Comparison of ENCODE assay signal across 8 mouse cellular contexts in the genomic region with DNA sequence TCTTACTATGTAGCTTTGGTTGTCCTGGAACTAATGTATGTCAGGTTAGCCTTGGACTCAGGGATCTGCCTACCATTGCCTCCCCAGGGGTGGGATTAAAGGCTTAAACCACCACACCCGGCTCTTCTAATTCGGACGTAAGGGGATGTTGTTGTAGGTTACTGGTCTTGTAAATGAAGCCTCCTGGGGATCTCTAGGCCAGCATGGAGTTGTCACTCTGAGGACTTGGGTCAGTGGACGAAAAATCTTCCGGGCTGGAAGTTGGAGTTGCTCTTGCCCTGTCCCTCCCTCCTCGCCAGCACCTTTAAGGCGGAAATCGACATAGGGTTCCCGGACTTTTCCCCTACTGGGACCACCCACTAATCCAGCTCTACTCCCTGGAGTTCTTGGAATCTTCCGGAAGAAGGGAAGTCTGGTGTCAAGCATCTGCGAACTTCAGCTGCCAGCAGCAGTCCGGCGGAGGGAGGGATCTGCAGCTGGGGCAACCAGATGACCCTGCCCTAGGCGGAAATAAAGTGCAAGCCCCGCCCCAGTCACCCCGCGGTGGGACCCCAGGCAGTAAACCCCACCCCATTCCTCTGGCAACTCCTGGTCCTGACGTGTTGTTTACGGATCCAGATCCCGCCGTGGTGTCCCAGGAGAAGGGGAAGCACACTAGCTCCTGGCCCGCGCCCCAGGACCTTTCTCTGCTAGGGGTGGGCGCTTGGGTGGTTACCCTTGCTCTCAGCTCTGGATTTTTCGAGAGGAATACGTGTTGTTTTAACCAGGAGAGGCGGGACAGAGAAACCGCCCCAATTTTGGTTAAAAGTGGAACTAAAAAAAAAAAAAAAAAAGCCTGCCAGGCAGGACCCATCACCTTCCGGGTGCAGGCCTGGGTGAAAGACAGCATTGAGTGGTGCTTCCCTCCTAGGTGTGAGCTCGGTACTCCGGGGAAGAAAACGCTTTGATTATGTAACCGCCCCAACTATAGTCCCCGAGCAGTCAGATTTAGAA. TPM values are rescaled to one million over a fixed set of nuclear protein-coding genes. Genes with fewer than 3 reads are reported as not detected.
DNase-seq lines count a peak whose midpoint lies in the region; ATAC-seq and TF ChIP-seq lines count a peak whose summit lies in the region.

No protein-coding gene starts in this region.

- peak; percentile 73 for DNase-seq in CD4-positive, CD25-positive, alpha-beta regulatory T cell, adult 2 months (ENCODE audit: low read depth, low spot score)
- peak; percentile 73 for DNase-seq in brain, embryonic 14.5 days (ENCODE audit: low read depth)
- peak; percentile 95 for DNase-seq in heart, postnatal 10 days
- peak; percentile 91 to 95 for DNase-seq in kidney, postnatal 4 days
- peak; percentile 91 for DNase-seq in lung, adult 2 months
- DNase-seq in testis, postnatal 14 days (ENCODE audit: low spot score) = peak; percentile 90

- no peak for TF ChIP-seq CTCF in brain, embryonic 14.5 days (IDR thresholded peaks at IDR 0.05; ENCODE audit: borderline replicate concordance, extremely low read depth, insufficient read depth, insufficient read length)
- TF ChIP-seq CTCF in lung, adult 2 months (IDR thresholded peaks at IDR 0.05; ENCODE audit: insufficient read depth, low read length) = no peak

- no peaks in the 10 kb centered on the region for H3K9me3 ChIP-seq in forebrain, embryonic 12.5 days
- H3K9me3 ChIP-seq in neural tube, embryonic 14.5 days (ENCODE audit: control insufficient read depth, low read length) = no peaks in the 10 kb centered on the region

- peak overlapping the region; percentile 61 for H3K9ac ChIP-seq in forebrain, embryonic 12.5 days
- peak overlapping the region; percentile 32; the same call in 1 of the 2 replicates for H3K9ac ChIP-seq in neural tube, embryonic 14.5 days (replicated peaks; ENCODE audit: low read depth, low read length)

- H3K36me3 ChIP-seq in forebrain, embryonic 12.5 days (replicated peaks) = no peaks in the 10 kb centered on the region
- no peaks in the 10 kb centered on the region for H3K36me3 ChIP-seq in neural tube, embryonic 14.5 days (ENCODE audit: control insufficient read depth, insufficient read depth, low read length)

- no peak for TF ChIP-seq POLR2A in brain, embryonic 14.5 days (IDR thresholded peaks at IDR 0.05; ENCODE audit: borderline replicate concordance, extremely low read depth, insufficient read depth, insufficient read length, poor library complexity, severe bottlenecking)
- peak; percentile 95 for TF ChIP-seq POLR2A in lung, adult 2 months (IDR thresholded peaks at IDR 0.05; ENCODE audit: borderline replicate concordance, extremely low read depth, low read depth, low read length)

- peak overlapping the region; percentile 73 for H3K4me2 ChIP-seq in forebrain, embryonic 12.5 days
- peak overlapping the region; percentile 59 for H3K4me2 ChIP-seq in neural tube, embryonic 14.5 days (ENCODE audit: low read depth, low read length)

- peak; percentile 74 for ATAC-seq in forebrain, embryonic 12.5 days (ENCODE audit: low FRiP score)
- peak; percentile 46; the same call in 1 of the 2 replicates for ATAC-seq in neural tube, embryonic 14.5 days (ENCODE audit: low read depth)

- 0 out of 2 replicates have a peak, but pooled peaks cover 4% of the 10 kb centered on the region for H3K27me3 ChIP-seq in forebrain, embryonic 12.5 days
- H3K27me3 ChIP-seq in neural tube, embryonic 14.5 days (ENCODE audit: control insufficient read depth, insufficient read depth, low read length) = no peaks in the 10 kb centered on the region

- peak overlapping the region; percentile 60 for H3K27ac ChIP-seq in forebrain, embryonic 12.5 days
- H3K27ac ChIP-seq in neural tube, embryonic 14.5 days (ENCODE audit: low read depth, low read length) = peak overlapping the region; percentile 44

- peaks cover 11% of the 10 kb centered on the region for H3K4me1 ChIP-seq in forebrain, embryonic 12.5 days
- H3K4me1 ChIP-seq in lung, adult 2 months (ENCODE audit: control insufficient read depth, insufficient read depth, low read length) = peaks cover 5% of the 10 kb centered on the region
- H3K4me1 ChIP-seq in neural tube, embryonic 14.5 days (ENCODE audit: control insufficient read depth, insufficient read depth, low read length) = no peaks in the 10 kb centered on the region

- WGBS in forebrain, embryonic 12.5 days = 5% methylated on average over 34 of the region's 34 CpGs
- WGBS in lung, adult 2 months = 1% methylated on average over 34 of the region's 34 CpGs
- 5% methylated on average over 33 of the region's 34 CpGs for WGBS in neural tube, embryonic 14.5 days

- H3K4me3 ChIP-seq in forebrain, embryonic 12.5 days (replicated peaks) = peak overlapping the region; percentile 40
- H3K4me3 ChIP-seq in lung, adult 2 months (replicated peaks; ENCODE audit: extremely low read depth, low read depth, low read length) = peak overlapping the region; percentile 69
- H3K4me3 ChIP-seq in neural tube, embryonic 14.5 days (ENCODE audit: low read depth, low read length) = peak overlapping the region; percentile 27

- intact Hi-C loops in heart, postnatal 10 days (cut with DNase I) = no loop called here

RNA-seq across cellular contexts. Expression of a gene that starts 6.4 kb away (rescaled TPM):
- polyA plus RNA-seq in brain, embryonic 14.5 days (2012; rRNA removed) = 19.2 and 20.8 TPM in 2 replicates
- polyA plus RNA-seq in forebrain, embryonic 12.5 days (2016; fragmentation: Nextera tagmentation; extraction: Ambion mirVana) = 10.8 and 11.2 TPM in 2 replicates
- total RNA-seq in heart, postnatal 10 days (2021) = 10 to 100 TPM; 57.7 to 68.4 TPM
- 18.5 and 20.0 TPM in 2 replicates for polyA plus RNA-seq in lung, adult 2 months (2012; rRNA removed)
- polyA plus RNA-seq in neural tube, embryonic 14.5 days (2014; fragmentation: Nextera tagmentation; extraction: Ambion mirVana) = 5.3 and 6.3 TPM in 2 replicates

RNA-seq across cellular contexts. Expression of a gene that starts 32.5 kb away (rescaled TPM):
- polyA plus RNA-seq in brain, embryonic 14.5 days (2012; rRNA removed) = 0.69 and 4.1 TPM in 2 replicates
- polyA plus RNA-seq in forebrain, embryonic 12.5 days (2016; fragmentation: Nextera tagmentation; extraction: Ambion mirVana) = 0.32 and 0.46 TPM in 2 replicates
- total RNA-seq in heart, postnatal 10 days (2021) = not detected
- polyA plus RNA-seq in lung, adult 2 months (2012; rRNA removed) = 0.05 TPM in 1 of 2 replicates, not detected in the other
- 0.39 and 4.0 TPM in 2 replicates for polyA plus RNA-seq in neural tube, embryonic 14.5 days (2014; fragmentation: Nextera tagmentation; extraction: Ambion mirVana)

RNA-seq across cellular contexts. Expression of a gene that starts 45.6 kb away (rescaled TPM):
- 0.48 and 0.53 TPM in 2 replicates for polyA plus RNA-seq in brain, embryonic 14.5 days (2012; rRNA removed)
- 0.22 TPM in 2 replicates for polyA plus RNA-seq in forebrain, embryonic 12.5 days (2016; fragmentation: Nextera tagmentation; extraction: Ambion mirVana)
- total RNA-seq in heart, postnatal 10 days (2021) = 1 to 10 TPM in 1 of 2 experiments, under 1 TPM in 1; 0.67 to 1.4 TPM
- polyA plus RNA-seq in lung, adult 2 months (2012; rRNA removed) = 20.8 and 21.1 TPM in 2 replicates
- 0.22 and 0.82 TPM in 2 replicates for polyA plus RNA-seq in neural tube, embryonic 14.5 days (2014; fragmentation: Nextera tagmentation; extraction: Ambion mirVana)

RNA-seq across cellular contexts. Expression of a gene that starts 49.0 kb away (rescaled TPM):
- polyA plus RNA-seq in brain, embryonic 14.5 days (2012; rRNA removed) = 33.6 and 49.2 TPM in 2 replicates
- polyA plus RNA-seq in forebrain, embryonic 12.5 days (2016; fragmentation: Nextera tagmentation; extraction: Ambion mirVana) = 75.0 and 78.2 TPM in 2 replicates
- total RNA-seq in heart, postnatal 10 days (2021) = 10 to 100 TPM; 16.2 to 16.4 TPM
- polyA plus RNA-seq in lung, adult 2 months (2012; rRNA removed) = 21.9 and 27.5 TPM in 2 replicates
- polyA plus RNA-seq in neural tube, embryonic 14.5 days (2014; fragmentation: Nextera tagmentation; extraction: Ambion mirVana) = 25.8 and 26.8 TPM in 2 replicates

RNA-seq across cellular contexts. Expression of a gene that starts 59.3 kb away (rescaled TPM):
- 94.6 and 117 TPM in 2 replicates for polyA plus RNA-seq in brain, embryonic 14.5 days (2012; rRNA removed)
- 82.9 and 86.9 TPM in 2 replicates for polyA plus RNA-seq in forebrain, embryonic 12.5 days (2016; fragmentation: Nextera tagmentation; extraction: Ambion mirVana)
- total RNA-seq in heart, postnatal 10 days (2021) = 10 to 100 TPM; 23.3 to 27.3 TPM
- 216 and 271 TPM in 2 replicates for polyA plus RNA-seq in lung, adult 2 months (2012; rRNA removed)
- polyA plus RNA-seq in neural tube, embryonic 14.5 days (2014; fragmentation: Nextera tagmentation; extraction: Ambion mirVana) = 85.8 and 104 TPM in 2 replicates

Comparison
In these comparisons a context has a peak if more than half of its experiments do, and no peak if none do; other contexts are left out.
1. Peak in every context shown above with its lines: DNase-seq, ATAC-seq, H3K4me3 ChIP-seq and H3K27ac ChIP-seq.
2. RNA of a gene that starts 45.6 kb away (polyA plus RNA-seq): 20.8 to 21.1 TPM in lung, adult 2 months; 0.22 to 0.82 TPM in neural tube, embryonic 14.5 days, 0.48 to 0.53 TPM in brain, embryonic 14.5 days and 0.22 TPM in forebrain, embryonic 12.5 days; every median in the first group is over 10 times any median in the second.